Mouse (Mus musculus) neural tube, embryonic 15.5 days (tissue): ENCODE data around the gene Rere. TPM values are rescaled to one million over a fixed set of nuclear protein-coding genes. Genes with fewer than 3 reads are reported as not detected.

ENCODE experiments used
- ATAC-seq: fragments of 200-750 bp; cut with Nextera tagmentation; 2 replicates; pipeline ENCODE4 v1.8.0; 2017; ENCODE audit warnings: mild to moderate bottlenecking, moderate TSS enrichment, moderate library complexity; ENCODE audit not compliant: low FRiP score
- H3K27ac ChIP-seq: fragments of 300-500 bp; sonication (generic); replicated peaks from 2 replicates; pipeline ENCODE4 v1.5.1; 2015; ENCODE audit warnings: mild to moderate bottlenecking, inconsistent platforms
- H3K27me3 ChIP-seq: fragments of 300-500 bp; sonication (generic); replicated peaks from 2 replicates; pipeline ENCODE4 v1.6.1; 2015; ENCODE audit warnings: inconsistent platforms
- H3K36me3 ChIP-seq: fragments of 300-500 bp; sonication (generic); 2 replicates; pipeline ENCODE4 v1.6.1; 2015; ENCODE audit warnings: inconsistent platforms
- H3K4me1 ChIP-seq: fragments of 300-500 bp; sonication (generic); 2 replicates; pipeline ENCODE4 v1.6.1; 2015; ENCODE audit warnings: inconsistent platforms
- H3K4me2 ChIP-seq: fragments of 300-500 bp; sonication (generic); 2 replicates; pipeline ENCODE4 v1.6.1; 2015; ENCODE audit warnings: inconsistent platforms, mild to moderate bottlenecking, moderate library complexity
- H3K4me3 ChIP-seq: fragments of 300-500 bp; sonication (generic); replicated peaks from 2 replicates; pipeline ENCODE4 v1.5.1; 2015; ENCODE audit warnings: mild to moderate bottlenecking, inconsistent platforms
- H3K9ac ChIP-seq: fragments of 300-500 bp; sonication (generic); replicated peaks from 2 replicates; pipeline ENCODE4 v1.6.1; 2015; ENCODE audit warnings: mild to moderate bottlenecking, inconsistent platforms
- H3K9me3 ChIP-seq: fragments of 300-500 bp; sonication (generic); replicated peaks from 2 replicates; pipeline ENCODE4 v1.6.1; 2016; ENCODE audit warnings: inconsistent platforms
- WGBS: fragments of 180-500 bp; shearing (Covaris S2); methylation state at CpG from one replicate; pipeline ENCODE4 v1.1.7; 2015; ENCODE audit warnings: mixed read lengths; 5-methylcytosine and 5-hydroxymethylcytosine counted together
- polyA plus RNA-seq: library from polyadenylated mRNA; unstranded; fragments of >200 nt; fragmentation: Nextera tagmentation; extraction: Ambion mirVana; gene quantifications from 2 replicates; pipeline ENCODE4 v1.2.1, GENCODE M21; 2015

Gene Rere
- polyA plus RNA-seq, 1 experiment from 2014 or later, result 34.6 TPM

- 32% methylated on average over 2 of the region's 2 CpGs for WGBS
- H3K4me1 ChIP-seq, result peaks cover 79% of the 10 kb centered on the region
Measured at GRCm38 (mm10) chr4:150399032-150399431, 117.6 kb downstream of the Rere start.

DNA sequence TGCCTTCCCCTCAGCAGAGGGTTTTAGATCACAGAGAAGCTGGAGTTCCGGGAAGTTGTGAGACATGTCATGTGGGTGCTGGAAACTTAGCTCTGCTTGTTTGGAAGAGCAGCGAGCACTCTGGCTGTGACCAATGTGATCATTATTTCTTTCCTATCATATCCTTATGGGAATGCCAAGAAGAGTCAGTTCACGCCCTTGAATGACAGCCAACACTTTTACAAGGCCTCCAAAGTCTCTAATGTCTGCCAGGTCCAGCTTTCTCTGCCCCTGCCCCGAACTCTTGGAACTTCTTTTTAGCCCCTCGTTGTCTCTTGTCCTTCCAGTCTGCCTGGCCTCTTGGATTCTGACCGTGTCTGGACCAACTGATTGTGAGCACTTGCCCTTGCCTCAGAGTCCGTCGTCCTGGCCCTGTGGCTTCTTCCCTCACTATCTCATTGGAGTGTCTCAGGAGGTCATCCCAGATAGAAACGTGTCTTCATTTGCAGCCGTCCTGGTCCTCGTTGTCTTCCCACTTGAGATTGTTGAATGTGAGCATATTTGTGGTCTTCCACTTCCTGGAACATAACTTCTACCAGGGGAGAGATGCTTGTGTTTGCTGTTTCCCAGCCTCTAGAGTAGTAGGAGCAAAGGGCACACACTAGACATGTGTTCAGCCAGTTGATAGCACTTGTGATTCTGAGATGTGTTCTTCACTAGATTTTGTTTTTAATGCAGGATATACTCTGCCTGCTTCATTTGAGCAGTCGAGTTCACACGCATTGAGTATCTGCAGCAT, 120.6 kb downstream of the Rere start:
- Histone ChIP-seq H3K9me3 (no peaks in the 10 kb centered on the region), H3K9ac (no peak overlapping the region), H3K4me2 (no peak overlapping the region), H3K36me3 (no peaks in the 10 kb centered on the region), H3K27ac (peak overlapping the region; percentile 64), H3K27me3 (no peaks in the 10 kb centered on the region), H3K4me3 (no peak overlapping the region), H3K4me1 (peaks cover 77% of the 10 kb centered on the region)
- ATAC-seq, result no peak
- WGBS, result 74% methylated on average over 13 of the region's 13 CpGs

More at GRCm38 (mm10) chr4:150399032-150399431, 117.6 kb downstream of the Rere start:
- no peak for ATAC-seq
- Histone ChIP-seq H3K27ac (no peak overlapping the region; the same call in none of the 2 replicates), H3K9ac (no peak overlapping the region), H3K4me2 (no peak overlapping the region), H3K36me3 (no peaks in the 10 kb centered on the region), H3K4me3 (no peak overlapping the region), H3K27me3 (no peaks in the 10 kb centered on the region), H3K9me3 (no peaks in the 10 kb centered on the region)

- no peak; the same call in 1 of the 2 replicates for ATAC-seq
- H3K4me1 ChIP-seq, result peaks cover 71% of the 10 kb centered on the region
Measured at GRCm38 (mm10) chr4:150402608-150402985, 121.2 kb downstream of the Rere start.

GRCm38 (mm10) chr4:150403941-150404340, 122.5 kb downstream of the Rere start:
- 0 out of 2 replicates have a peak, but pooled peaks cover 3% of the 10 kb centered on the region for H3K36me3 ChIP-seq
- H3K27ac ChIP-seq, result peak overlapping the region; percentile 68
- no peak overlapping the region for H3K4me3 ChIP-seq
- H3K27me3 ChIP-seq, result no peaks in the 10 kb centered on the region
- 50% methylated on average over 11 of the region's 11 CpGs for WGBS
- H3K4me1 ChIP-seq, result peaks cover 58% of the 10 kb centered on the region
- H3K9me3 ChIP-seq, result no peaks in the 10 kb centered on the region
- no peak overlapping the region for H3K4me2 ChIP-seq
- ATAC-seq, result no peak
- no peak overlapping the region for H3K9ac ChIP-seq

More at GRCm38 (mm10) chr4:150402608-150402985, 121.2 kb downstream of the Rere start:
- H3K4me2 ChIP-seq, result no peak overlapping the region
- 53% methylated on average over 4 of the region's 4 CpGs for WGBS
- no peaks in the 10 kb centered on the region for H3K36me3 ChIP-seq
- H3K9me3 ChIP-seq, result no peaks in the 10 kb centered on the region
- no peak overlapping the region for H3K4me3 ChIP-seq
- H3K27me3 ChIP-seq, result no peaks in the 10 kb centered on the region
- peak overlapping the region; percentile 64 for H3K27ac ChIP-seq
- no peak overlapping the region for H3K9ac ChIP-seq

DNA sequence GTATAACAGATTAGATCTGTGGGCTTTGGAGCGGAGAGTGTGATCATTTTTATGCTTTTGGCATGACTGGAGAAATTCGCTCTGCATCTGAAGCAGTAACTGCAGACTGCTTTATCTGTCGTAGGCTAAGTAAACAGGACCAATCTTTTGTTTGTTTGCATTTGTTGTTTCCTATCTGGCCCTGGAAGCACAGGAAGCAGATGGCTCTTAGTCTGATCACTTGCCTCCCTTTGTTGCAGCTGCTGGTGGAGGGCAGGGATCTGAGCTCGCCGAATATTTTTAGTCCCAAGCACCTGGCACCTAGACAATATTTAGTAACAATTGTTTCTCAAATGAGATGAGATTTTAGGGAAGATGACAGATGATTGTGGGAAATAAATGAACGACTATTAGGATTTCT, 123.1 kb downstream of the Rere start:
- H3K9ac ChIP-seq, result no peak overlapping the region
- peaks cover 52% of the 10 kb centered on the region for H3K4me1 ChIP-seq
- 28% methylated on average over 6 of the region's 6 CpGs for WGBS
- H3K27ac ChIP-seq, result peak overlapping the region; percentile 68
- H3K9me3 ChIP-seq, result no peaks in the 10 kb centered on the region
- 0 out of 2 replicates have a peak, but pooled peaks cover 3% of the 10 kb centered on the region for H3K36me3 ChIP-seq
- H3K4me2 ChIP-seq, result 0 out of 2 replicates have a peak overlapping the region, but pooled peaks have one; percentile 1
- no peak overlapping the region for H3K4me3 ChIP-seq
- ATAC-seq, result no peak
- H3K27me3 ChIP-seq, result no peaks in the 10 kb centered on the region

DNA sequence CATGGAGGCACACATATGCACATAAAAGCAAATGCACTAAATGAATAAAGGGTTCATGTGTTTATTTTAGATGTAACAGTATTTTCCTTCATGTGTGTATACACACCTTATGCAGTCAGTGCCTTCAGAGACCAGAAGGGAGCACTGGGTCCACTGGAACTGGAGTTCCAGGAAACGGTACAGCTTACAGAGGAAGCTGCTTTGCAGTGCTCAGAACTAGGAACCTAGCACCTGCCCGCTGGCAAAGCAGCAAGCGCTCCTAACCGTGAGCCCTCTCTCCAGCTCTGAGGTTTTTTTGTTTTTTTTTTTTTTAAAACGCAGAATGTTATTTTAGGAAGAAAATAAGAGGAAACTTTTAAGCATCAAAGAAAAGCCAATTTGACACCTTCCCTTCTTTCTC, 124.3 kb downstream of the Rere start:
- 69% methylated on average over 5 of the region's 5 CpGs for WGBS
- H3K27ac ChIP-seq, result peak overlapping the region; percentile 68; the same call in 1 of the 2 replicates
- 0 out of 2 replicates have a peak, but pooled peaks cover 3% of the 10 kb centered on the region for H3K36me3 ChIP-seq
- no peaks in the 10 kb centered on the region for H3K9me3 ChIP-seq
- H3K4me1 ChIP-seq, result peaks cover 52% of the 10 kb centered on the region
- H3K9ac ChIP-seq, result no peak overlapping the region
- ATAC-seq, result no peak
- H3K4me3 ChIP-seq, result no peak overlapping the region
- H3K4me2 ChIP-seq, result no peak overlapping the region
- H3K27me3 ChIP-seq, result no peaks in the 10 kb centered on the region

DNA sequence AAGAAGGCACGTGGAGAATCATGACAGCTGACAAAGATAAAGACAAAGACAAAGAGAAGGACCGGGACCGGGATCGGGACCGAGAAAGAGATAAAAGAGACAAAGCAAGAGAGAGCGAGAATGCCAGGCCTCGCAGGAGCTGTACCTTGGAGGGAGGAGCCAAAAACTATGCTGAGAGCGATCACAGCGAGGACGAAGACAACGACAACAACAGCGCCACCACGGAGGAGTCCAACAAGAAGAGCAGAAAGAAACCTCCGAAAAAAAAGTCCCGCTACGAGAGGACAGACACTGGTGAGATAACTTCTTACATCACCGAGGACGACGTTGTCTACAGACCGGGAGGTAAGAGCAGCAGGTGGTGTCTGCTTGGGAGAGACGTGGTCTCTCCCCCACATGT, 124.9 kb downstream of the Rere start:
- Histone ChIP-seq H3K4me1 (peaks cover 47% of the 10 kb centered on the region), H3K36me3 (0 out of 2 replicates have a peak, but pooled peaks cover 3% of the 10 kb centered on the region), H3K27ac (peak overlapping the region; percentile 33; the same call in 1 of the 2 replicates), H3K4me2 (no peak overlapping the region), H3K9me3 (no peaks in the 10 kb centered on the region), H3K4me3 (no peak overlapping the region), H3K27me3 (no peaks in the 10 kb centered on the region), H3K9ac (no peak overlapping the region)
- no peak for ATAC-seq
- 64% methylated on average over 21 of the region's 21 CpGs for WGBS

- H3K9me3 ChIP-seq, result no peaks in the 10 kb centered on the region
- H3K27ac ChIP-seq, result no peak overlapping the region
- no peak overlapping the region for H3K4me3 ChIP-seq
- ATAC-seq, result no peak
- WGBS, result 93% methylated on average over 6 of the region's 6 CpGs
- H3K4me2 ChIP-seq, result no peak overlapping the region
- peaks cover 43% of the 10 kb centered on the region for H3K4me1 ChIP-seq
- H3K36me3 ChIP-seq, result 0 out of 2 replicates have a peak, but pooled peaks cover 3% of the 10 kb centered on the region
- no peak overlapping the region for H3K9ac ChIP-seq
- no peaks in the 10 kb centered on the region for H3K27me3 ChIP-seq
Measured at GRCm38 (mm10) chr4:150406821-150407220, 125.4 kb downstream of the Rere start.

DNA sequence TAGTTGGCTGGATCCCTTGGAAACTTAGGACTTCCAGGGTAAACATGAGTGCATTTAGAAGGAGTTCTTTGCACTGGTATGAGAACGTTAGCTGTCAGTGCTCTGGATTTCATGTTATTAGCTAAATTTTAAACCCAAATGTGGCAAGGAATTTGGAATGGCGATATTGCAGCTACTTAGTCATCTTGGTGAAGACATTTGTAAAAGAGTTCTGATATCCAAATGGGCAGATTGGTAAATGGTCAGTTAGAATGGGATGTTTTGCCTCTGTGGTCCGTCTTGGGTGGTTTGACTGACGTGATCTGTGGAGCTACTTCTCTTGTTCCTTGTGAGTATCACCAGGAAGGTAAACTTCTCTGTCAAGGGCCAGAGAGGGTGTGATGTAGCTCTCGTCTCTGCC, 132.8 kb downstream of the Rere start:
- 80% methylated on average over 5 of the region's 5 CpGs for WGBS
- no peak overlapping the region for H3K27ac ChIP-seq
- no peaks in the 10 kb centered on the region for H3K27me3 ChIP-seq
- no peaks in the 10 kb centered on the region for H3K36me3 ChIP-seq
- no peak overlapping the region for H3K9ac ChIP-seq
- no peak overlapping the region for H3K4me3 ChIP-seq
- peaks cover 20% of the 10 kb centered on the region for H3K4me1 ChIP-seq
- ATAC-seq, result no peak
- H3K9me3 ChIP-seq, result no peaks in the 10 kb centered on the region
- no peak overlapping the region for H3K4me2 ChIP-seq

GRCm38 (mm10) chr4:150414759-150415158, 133.3 kb downstream of the Rere start:
- no peaks in the 10 kb centered on the region for H3K27me3 ChIP-seq
- peaks cover 20% of the 10 kb centered on the region for H3K4me1 ChIP-seq
- H3K4me2 ChIP-seq, result no peak overlapping the region
- no peak overlapping the region for H3K9ac ChIP-seq
- no peaks in the 10 kb centered on the region for H3K36me3 ChIP-seq
- no peaks in the 10 kb centered on the region for H3K9me3 ChIP-seq
- no peak overlapping the region for H3K4me3 ChIP-seq
- whole genome bisulfite sequencing, result 94% methylated on average over 1 of the region's 1 CpGs
- ATAC-seq, result no peak
- 0 out of 2 replicates have a peak overlapping the region, but pooled peaks have one; percentile 38 for H3K27ac ChIP-seq

GRCm38 (mm10) chr4:150415227-150415969, 134.0 kb downstream of the Rere start:
- H3K27me3 ChIP-seq, result no peaks in the 10 kb centered on the region
- no peak overlapping the region for H3K4me2 ChIP-seq
- no peak overlapping the region for H3K9ac ChIP-seq
- WGBS, result 71% methylated on average over 10 of the region's 10 CpGs
- H3K9me3 ChIP-seq, result no peaks in the 10 kb centered on the region
- ATAC-seq, result no peak
- no peak overlapping the region for H3K4me3 ChIP-seq
- H3K4me1 ChIP-seq, result peaks cover 23% of the 10 kb centered on the region
- H3K27ac ChIP-seq, result peak overlapping the region; percentile 38; the same call in 1 of the 2 replicates
- H3K36me3 ChIP-seq, result no peaks in the 10 kb centered on the region
